Comparison of ENCODE assay signal across 16 mouse cellular contexts in genomic region chr10:73828781-73829180, GRCm38 (mm10).
"Had no signal": no experiment of that assay in that cellular context is flagged by ENCODE, and none has a peak within 500 bp of the region (broad histone marks: within the 10 kb centered on the region; RNA-seq: fewer than 3 reads in every experiment).

No protein-coding gene starts in this region.

- DNase-seq: heart, postnatal 10 days; heart, postnatal 14 days; heart, postnatal 36 days; heart, postnatal 4 days; kidney, adult 11 months; kidney, adult 18-20 months; kidney, adult 2 months; kidney, adult 8-10 months; kidney, adult 9 months; kidney, postnatal 10 days; kidney, postnatal 14 days; kidney, postnatal 25 days; kidney, postnatal 36 days; kidney, postnatal 4 days; layer of hippocampus, adult 9-11 months; layer of hippocampus, postnatal 36 days had no signal
